Comparison of ENCODE assay signal across 8 mouse cellular contexts in genomic region chr5:52783251-52783620, GRCm38 (mm10). TPM values are rescaled to one million over a fixed set of nuclear protein-coding genes. Genes with fewer than 3 reads are reported as not detected.
DNase-seq lines count a peak whose midpoint lies in the region; ATAC-seq and TF ChIP-seq lines count a peak whose summit lies in the region.

No protein-coding gene starts in this region.

- H3K4me1 ChIP-seq in lung, embryonic 16.5 days (replicated peaks; ENCODE audit: control insufficient read depth, insufficient read depth, low read length) = no peaks in the 10 kb centered on the region
- H3K4me1 ChIP-seq in embryonic facial prominence, embryonic 15.5 days = no peaks in the 10 kb centered on the region
- no peaks in the 10 kb centered on the region for H3K4me1 ChIP-seq in limb, embryonic 11.5 days (ENCODE audit: control insufficient read depth, insufficient read depth, low read length)
- H3K4me1 ChIP-seq in olfactory bulb, adult 2 months (ENCODE audit: control insufficient read depth, insufficient read depth, low read length) = no peaks in the 10 kb centered on the region

- no peaks in the 10 kb centered on the region for H3K9me3 ChIP-seq in lung, embryonic 16.5 days (ENCODE audit: control insufficient read depth, low read length)
- H3K9me3 ChIP-seq in embryonic facial prominence, embryonic 15.5 days (replicated peaks) = no peaks in the 10 kb centered on the region
- H3K9me3 ChIP-seq in limb, embryonic 11.5 days (ENCODE audit: control insufficient read depth, low read length) = no peaks in the 10 kb centered on the region

- H3K4me3 ChIP-seq in lung, embryonic 16.5 days (ENCODE audit: low read length) = peak overlapping the region; percentile 84
- H3K4me3 ChIP-seq in embryonic facial prominence, embryonic 15.5 days (replicated peaks) = peak overlapping the region; percentile 68
- H3K4me3 ChIP-seq in limb, embryonic 11.5 days (ENCODE audit: low read depth, low read length) = peak overlapping the region; percentile 84
- H3K4me3 ChIP-seq in olfactory bulb, adult 2 months (ENCODE audit: insufficient read depth, low read depth, low read length) = peak overlapping the region; percentile 69

- ATAC-seq in lung, embryonic 16.5 days (ENCODE audit: low read depth) = peak; percentile 67
- peak; percentile 43 for ATAC-seq in embryonic facial prominence, embryonic 15.5 days (ENCODE audit: insufficient number of reproducible peaks, low FRiP score, low TSS enrichment, low read depth)
- peak; percentile 67 for ATAC-seq in limb, embryonic 11.5 days (ENCODE audit: insufficient number of reproducible peaks, low FRiP score, low TSS enrichment, low read depth)

- no peak for DNase-seq in lung, postnatal 4 days
- no peak for DNase-seq in limb, embryonic 11.5 days (ENCODE audit: low spot score)
- no peak for DNase-seq in layer of hippocampus, adult 8-10 months (ENCODE audit: low spot score in 2 of 2)
- no peak for DNase-seq in right cerebral cortex, postnatal 36 days (ENCODE audit: low spot score in 2 of 2)
- DNase-seq in layer of hippocampus, adult 11-12 months (ENCODE audit: low spot score) = no peak

- WGBS in lung, embryonic 16.5 days = under 1% methylated on average over 9 of the region's 9 CpGs
- WGBS in embryonic facial prominence, embryonic 15.5 days = under 1% methylated on average over 9 of the region's 9 CpGs
- WGBS in limb, embryonic 11.5 days = 0% methylated on average over 9 of the region's 9 CpGs
- 0% methylated on average over 9 of the region's 9 CpGs for WGBS in olfactory bulb, adult 2 months

- peak overlapping the region; percentile 86 for H3K9ac ChIP-seq in lung, embryonic 16.5 days (ENCODE audit: low read length)
- peak overlapping the region; percentile 41 for H3K9ac ChIP-seq in embryonic facial prominence, embryonic 15.5 days
- H3K9ac ChIP-seq in limb, embryonic 11.5 days (ENCODE audit: low read length) = peak overlapping the region; percentile 88

- H3K36me3 ChIP-seq in lung, embryonic 16.5 days (ENCODE audit: control insufficient read depth, insufficient read depth, low read length) = peaks cover 4% of the 10 kb centered on the region; the same call in 1 of the 2 replicates
- no peaks in the 10 kb centered on the region for H3K36me3 ChIP-seq in embryonic facial prominence, embryonic 15.5 days
- no peaks in the 10 kb centered on the region for H3K36me3 ChIP-seq in limb, embryonic 11.5 days (ENCODE audit: control insufficient read depth, insufficient read depth, low read length)

- H3K27me3 ChIP-seq in lung, embryonic 16.5 days (ENCODE audit: control insufficient read depth, insufficient read depth, low read depth, low read length) = no peaks in the 10 kb centered on the region
- H3K27me3 ChIP-seq in embryonic facial prominence, embryonic 15.5 days = no peaks in the 10 kb centered on the region
- no peaks in the 10 kb centered on the region for H3K27me3 ChIP-seq in limb, embryonic 11.5 days (ENCODE audit: control insufficient read depth, insufficient read depth, low read length)

- H3K4me2 ChIP-seq in lung, embryonic 16.5 days (ENCODE audit: low read depth, low read length) = peak overlapping the region; percentile 75
- peak overlapping the region; percentile 57 for H3K4me2 ChIP-seq in embryonic facial prominence, embryonic 15.5 days (replicated peaks)
- peak overlapping the region; percentile 36 for H3K4me2 ChIP-seq in limb, embryonic 11.5 days (ENCODE audit: low read depth, severe bottlenecking)

- no peak for TF ChIP-seq CTCF in olfactory bulb, adult 2 months (IDR thresholded peaks at IDR 0.05; ENCODE audit: insufficient read depth, low read depth, low read length)

- peak overlapping the region; percentile 73; the same call in 1 of the 2 replicates for H3K27ac ChIP-seq in lung, embryonic 16.5 days (ENCODE audit: low read length)
- H3K27ac ChIP-seq in embryonic facial prominence, embryonic 15.5 days (replicated peaks) = peak overlapping the region; percentile 79
- H3K27ac ChIP-seq in limb, embryonic 11.5 days (replicated peaks; ENCODE audit: low read depth, low read length) = peak overlapping the region; percentile 70; the same call in 1 of the 2 replicates
- H3K27ac ChIP-seq in olfactory bulb, adult 2 months (ENCODE audit: insufficient read depth, low read depth, low read length) = 0 out of 2 replicates have a peak overlapping the region, but pooled peaks have one; percentile 5

- no peak for TF ChIP-seq POLR2A in olfactory bulb, adult 2 months (IDR thresholded peaks at IDR 0.05; ENCODE audit: insufficient read depth, low read depth, low read length)

RNA-seq across cellular contexts. Expression of gene Zcchc4, which starts 8.0 kb away (rescaled TPM):
- polyA plus RNA-seq in lung, embryonic 16.5 days (2015; fragmentation: Nextera tagmentation; extraction: Ambion mirVana) = 14.1 and 16.2 TPM in 2 replicates
- 14.8 and 17.4 TPM in 2 replicates for polyA plus RNA-seq in embryonic facial prominence, embryonic 15.5 days (2015; fragmentation: Nextera tagmentation; extraction: Ambion mirVana)
- 23.6 and 23.7 TPM in 2 replicates for polyA plus RNA-seq in limb, embryonic 11.5 days (2014; fragmentation: Nextera tagmentation; extraction: Ambion mirVana)
- not detected in 2 replicates for polyA plus RNA-seq in olfactory bulb, adult 2 months (2012; ENCODE audit: insufficient read depth, insufficient read length, low replicate concordance, missing spikeins)
- 10 to 100 TPM; 10.1 to 14.0 (median 12.0) TPM for total RNA-seq in layer of hippocampus, adult 8-10 months (2022)

RNA-seq across cellular contexts. Expression of gene Pi4k2b, which starts 41.9 kb away (rescaled TPM):
- 38.9 and 42.6 TPM in 2 replicates for polyA plus RNA-seq in lung, embryonic 16.5 days (2015; fragmentation: Nextera tagmentation; extraction: Ambion mirVana)
- 21.3 and 21.7 TPM in 2 replicates for polyA plus RNA-seq in embryonic facial prominence, embryonic 15.5 days (2015; fragmentation: Nextera tagmentation; extraction: Ambion mirVana)
- polyA plus RNA-seq in limb, embryonic 11.5 days (2014; fragmentation: Nextera tagmentation; extraction: Ambion mirVana) = 22.8 TPM in 2 replicates
- not detected in 2 replicates for polyA plus RNA-seq in olfactory bulb, adult 2 months (2012; ENCODE audit: insufficient read depth, insufficient read length, low replicate concordance, missing spikeins)
- total RNA-seq in layer of hippocampus, adult 8-10 months (2022) = 1 to 10 TPM; 1.3 to 3.5 (median 2.3) TPM

RNA-seq across cellular contexts. Expression of gene Anapc4, which starts 50.6 kb away (rescaled TPM):
- polyA plus RNA-seq in lung, embryonic 16.5 days (2015; fragmentation: Nextera tagmentation; extraction: Ambion mirVana) = 103 TPM in 2 replicates
- 95.7 and 96.0 TPM in 2 replicates for polyA plus RNA-seq in embryonic facial prominence, embryonic 15.5 days (2015; fragmentation: Nextera tagmentation; extraction: Ambion mirVana)
- 129 and 133 TPM in 2 replicates for polyA plus RNA-seq in limb, embryonic 11.5 days (2014; fragmentation: Nextera tagmentation; extraction: Ambion mirVana)
- not detected in 2 replicates for polyA plus RNA-seq in olfactory bulb, adult 2 months (2012; ENCODE audit: insufficient read depth, insufficient read length, low replicate concordance, missing spikeins)
- 10 to 100 TPM; 70.2 to 82.7 (median 74.9) TPM for total RNA-seq in layer of hippocampus, adult 8-10 months (2022)

Comparison
In these comparisons a context has a peak if more than half of its experiments do, and no peak if none do; other contexts are left out.
1. H3K27ac ChIP-seq: peak in every context shown above with its lines; median percentile 79 in embryonic facial prominence, embryonic 15.5 days; 73 in lung, embryonic 16.5 days; 70 in limb, embryonic 11.5 days; 5 in olfactory bulb, adult 2 months.
2. RNA of gene Pi4k2b, which starts 41.9 kb away (polyA plus RNA-seq): 38.9 to 42.6 TPM in lung, embryonic 16.5 days, 22.8 TPM in limb, embryonic 11.5 days and 21.3 to 21.7 TPM in embryonic facial prominence, embryonic 15.5 days; not detected in olfactory bulb, adult 2 months; every median in the first group is over 10 times any median in the second.
3. Peak in every context shown above with its lines, with median percentiles within 50 percentile points of each other: ATAC-seq, H3K4me2 ChIP-seq, H3K4me3 ChIP-seq and H3K9ac ChIP-seq.